Mouse (Mus musculus) embryonic facial prominence, embryonic 14.5 days (tissue): Measurements from ENCODE around the gene Nacc1. TPM values are rescaled to one million over a fixed set of nuclear protein-coding genes. Genes with fewer than 3 reads are reported as not detected.
A peak's percentile ranks its signal among the peaks of the same experiment; 100 is the strongest.

ENCODE experiments used
- ATAC-seq: fragments of 200-750 bp; cut with Nextera tagmentation; 2 replicates; pipeline ENCODE4 v1.8.0; 2017; ENCODE audit warnings: low read depth, moderate number of reproducible peaks, moderate TSS enrichment
- DNase-seq: peaks from one replicate; pipeline ENCODE4 v3.0.0-alpha.2; 2015; ENCODE audit warnings: low spot score
- H3K27ac ChIP-seq: fragments of 300-500 bp; sonication (generic); replicated peaks from 2 replicates; pipeline ENCODE4 v1.5.1; 2014; ENCODE audit warnings: low read depth, mild to moderate bottlenecking, low read length, moderate library complexity
- H3K27me3 ChIP-seq: fragments of 300-500 bp; sonication (generic); replicated peaks from 2 replicates; pipeline ENCODE4 v1.6.1; 2014; ENCODE audit warnings: low read length; ENCODE audit not compliant: control insufficient read depth, insufficient read depth
- H3K36me3 ChIP-seq: fragments of 300-500 bp; sonication (generic); 2 replicates; pipeline ENCODE4 v1.6.1; 2014; ENCODE audit warnings: low read length, mixed read lengths; ENCODE audit not compliant: control insufficient read depth, insufficient read depth
- H3K4me1 ChIP-seq: fragments of 300-500 bp; sonication (generic); 2 replicates; pipeline ENCODE4 v1.6.1; 2014; ENCODE audit warnings: antibody characterized with exemption, low read length; ENCODE audit not compliant: control insufficient read depth, insufficient read depth
- H3K4me2 ChIP-seq: fragments of 300-500 bp; sonication (generic); 2 replicates; pipeline ENCODE4 v1.6.1; 2014; ENCODE audit warnings: low read depth, mild to moderate bottlenecking, low read length, moderate library complexity, mixed read lengths
- H3K4me3 ChIP-seq: fragments of 300-500 bp; sonication (generic); 2 replicates; pipeline ENCODE4 v1.5.1; 2014; ENCODE audit warnings: low read depth, mild to moderate bottlenecking, low read length
- H3K9ac ChIP-seq: fragments of 300-500 bp; sonication (generic); 2 replicates; pipeline ENCODE4 v1.6.1; 2014; ENCODE audit warnings: low read depth, mild to moderate bottlenecking, low read length, moderate library complexity, mixed read lengths
- H3K9me3 ChIP-seq: fragments of 300-500 bp; sonication (generic); 2 replicates; pipeline ENCODE4 v1.6.1; 2016; ENCODE audit warnings: low read length; ENCODE audit not compliant: control insufficient read depth
- WGBS: fragments of 180-500 bp; shearing (Covaris S2); extraction: QIAGEN DNeasy Blood & Tissue Kit; methylation state at CpG from one replicate; pipeline ENCODE4 v1.1.7; 2014; 5-methylcytosine and 5-hydroxymethylcytosine counted together
- polyA plus RNA-seq: library from polyadenylated mRNA; unstranded; fragments of >200 nt; fragmentation: Nextera tagmentation; extraction: Ambion mirVana; gene quantifications from 2 replicates; pipeline ENCODE4 v1.2.1, GENCODE M21; 2014

The Nacc1 gene
- polyA plus RNA-seq, 1 experiment from 2014 or later: 19.7 TPM

- H3K27me3 ChIP-seq: no peaks in the 10 kb centered on the region
- no peak overlapping the region for H3K4me2 ChIP-seq
- peaks cover 31% of the 10 kb centered on the region for H3K36me3 ChIP-seq
- H3K9ac ChIP-seq: no peak overlapping the region
- WGBS: 76% methylated on average over 1 of the region's 1 CpGs
- no peaks in the 10 kb centered on the region for H3K9me3 ChIP-seq
- DNase-seq (no peak), ATAC-seq (no peak)
- peaks cover 8% of the 10 kb centered on the region for H3K4me1 ChIP-seq
- H3K4me3 ChIP-seq: no peak overlapping the region
- no peak overlapping the region for H3K27ac ChIP-seq
Measured at GRCm38 (mm10) chr8:84668081-84668480, 19.6 kb downstream of the Nacc1 start.

DNA sequence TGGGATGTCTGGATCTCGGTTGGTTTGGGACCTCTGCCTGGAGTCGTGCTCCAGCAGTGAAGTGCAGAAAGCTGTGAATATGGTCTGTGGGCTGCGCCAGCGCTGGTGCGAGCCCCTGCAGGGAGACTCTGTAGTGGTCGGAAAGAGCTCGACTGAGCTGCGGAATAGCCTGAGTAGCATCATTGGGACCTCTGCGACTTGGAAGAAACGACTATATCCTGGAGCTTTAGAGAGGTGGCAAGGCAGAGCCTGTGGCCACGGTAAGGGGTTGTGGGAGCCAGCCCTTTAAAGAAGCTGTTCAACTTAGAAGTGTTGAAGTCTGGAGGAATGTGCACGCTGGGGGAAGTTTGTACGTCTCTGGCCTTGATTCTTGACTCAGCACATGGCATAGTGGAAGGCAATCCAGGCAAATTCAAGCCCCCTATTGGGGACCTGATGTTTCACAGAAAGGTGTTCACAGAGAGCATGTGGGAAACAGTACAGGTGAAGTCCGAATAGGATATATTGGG is 22.2 kb downstream of the Nacc1 start:
- Histone ChIP-seq H3K4me1 (peaks cover 17% of the 10 kb centered on the region), H3K9me3 (no peaks in the 10 kb centered on the region), H3K4me2 (peak overlapping the region; percentile 88), H3K27me3 (no peaks in the 10 kb centered on the region), H3K9ac (peak overlapping the region; percentile 77), H3K36me3 (peaks cover 16% of the 10 kb centered on the region; the same call in 1 of the 2 replicates), H3K4me3 (peak overlapping the region; percentile 84), H3K27ac (peak overlapping the region; percentile 96)
- peak; percentile 51 for DNase-seq
- 2% methylated on average over 14 of the region's 14 CpGs for WGBS
- 0 out of 2 replicates have a peak, but pooled peaks have one; percentile 0 for ATAC-seq

- WGBS: under 1% methylated on average over 29 of the region's 29 CpGs
- H3K27ac ChIP-seq: peak overlapping the region; percentile 96
- ATAC-seq: peak; percentile 31; the same call in 1 of the 2 replicates
- peaks cover 10% of the 10 kb centered on the region; the same call in 1 of the 2 replicates for H3K36me3 ChIP-seq
- no peaks in the 10 kb centered on the region for H3K27me3 ChIP-seq
- peaks cover 24% of the 10 kb centered on the region for H3K4me1 ChIP-seq
- H3K4me2 ChIP-seq: peak overlapping the region; percentile 88
- no peaks in the 10 kb centered on the region for H3K9me3 ChIP-seq
- peak; percentile 91 for DNase-seq
- H3K9ac ChIP-seq: peak overlapping the region; percentile 77
- H3K4me3 ChIP-seq: peak overlapping the region; percentile 84
Measured at GRCm38 (mm10) chr8:84664566-84665384, 22.9 kb downstream of the Nacc1 start.

DNA sequence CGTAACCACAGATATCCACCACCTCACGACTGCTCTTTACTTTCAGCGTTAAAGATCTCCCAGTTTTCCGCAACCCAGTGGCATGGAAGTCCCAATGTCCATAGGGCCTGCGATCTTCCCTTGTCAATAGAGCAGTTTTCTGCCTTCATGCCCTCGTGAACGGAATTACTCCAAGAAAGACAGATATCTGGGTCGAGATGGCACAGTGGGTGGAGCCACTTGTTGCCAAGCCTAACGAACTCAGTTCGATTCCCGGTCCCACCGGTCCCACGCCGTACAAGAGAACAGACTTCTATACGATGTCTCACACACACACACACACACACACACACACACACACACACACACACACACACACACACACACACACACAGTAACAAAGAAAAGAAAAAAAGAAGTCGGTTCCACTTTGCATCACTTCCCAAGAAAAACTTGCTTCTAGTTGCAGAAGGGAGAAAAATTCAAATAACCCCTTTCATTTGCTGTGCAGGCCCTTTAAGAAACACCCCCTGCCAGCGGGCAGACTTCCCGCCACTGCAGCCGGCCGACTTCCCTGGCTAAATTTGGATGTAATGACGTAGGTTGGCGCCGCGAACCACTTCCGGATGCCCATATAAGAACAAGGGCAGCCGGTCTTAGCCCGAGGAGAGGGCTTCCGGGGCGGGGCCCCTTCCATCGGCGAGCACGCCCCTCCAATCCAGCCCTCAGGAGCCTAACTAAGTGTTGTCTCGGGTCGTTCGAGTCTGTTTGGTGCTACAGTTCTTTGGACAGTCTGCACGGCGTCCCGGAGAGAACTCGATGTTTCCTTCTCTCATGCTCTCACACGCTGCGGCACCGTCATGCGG is 24.0 kb downstream of the Nacc1 start:
- H3K27ac ChIP-seq: peak overlapping the region; percentile 96
- H3K4me1 ChIP-seq: peaks cover 27% of the 10 kb centered on the region
- peak overlapping the region; percentile 84 for H3K4me3 ChIP-seq
- ATAC-seq (peak; percentile 83), DNase-seq (peak; percentile 99)
- H3K9me3 ChIP-seq: no peaks in the 10 kb centered on the region
- H3K9ac ChIP-seq: peak overlapping the region; percentile 92
- no peaks in the 10 kb centered on the region for H3K27me3 ChIP-seq
- peak overlapping the region; percentile 88 for H3K4me2 ChIP-seq
- 0 out of 2 replicates have a peak, but pooled peaks cover 9% of the 10 kb centered on the region for H3K36me3 ChIP-seq
- 2% methylated on average over 38 of the region's 43 CpGs for WGBS

DNA sequence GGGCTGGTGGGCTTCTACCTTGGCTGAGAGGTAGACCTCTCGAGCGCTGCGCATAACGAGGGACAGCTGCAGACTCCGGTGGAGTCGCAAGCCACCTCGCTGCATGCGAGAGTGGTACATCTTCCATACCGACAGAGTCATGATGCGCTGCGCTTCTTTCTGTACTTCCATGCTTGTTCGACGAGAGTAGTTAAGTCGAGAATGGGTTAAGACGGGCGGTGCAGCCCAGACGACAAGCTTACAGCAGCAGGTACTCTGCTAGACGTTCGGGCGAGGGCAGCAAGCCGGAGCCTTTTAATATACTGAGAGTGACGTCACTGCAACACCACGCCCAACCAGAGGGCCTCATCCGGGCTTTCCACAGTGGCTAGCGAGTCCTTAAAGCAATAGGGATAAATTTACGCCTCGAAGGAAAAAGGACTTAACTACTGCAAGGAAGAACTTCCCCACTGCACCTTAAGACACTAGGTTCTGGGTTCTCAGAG is 25.0 kb downstream of the Nacc1 start, which contains the start of gene Ier2:
TSS of gene Ier2 (minus strand) at position 272 of the 485 bp plus-strand sequence.
- Histone ChIP-seq H3K36me3 (no peaks in the 10 kb centered on the region), H3K9me3 (no peaks in the 10 kb centered on the region), H3K27ac (peak within 1 kb of the TSS; percentile 96), H3K4me3 (peak within 1 kb of the TSS; percentile 84), H3K4me1 (peaks cover 32% of the 10 kb centered on the region), H3K4me2 (peak within 1 kb of the TSS; percentile 88), H3K27me3 (no peaks in the 10 kb centered on the region), H3K9ac (peak within 1 kb of the TSS; percentile 92)
- ATAC-seq (peak; percentile 83), DNase-seq (peak; percentile 99)
- WGBS: under 1% methylated on average over 27 of the region's 27 CpGs

GRCm38 (mm10) chr8:84661961-84662571 is 25.6 kb downstream of the Nacc1 start:
- H3K36me3 ChIP-seq: no peaks in the 10 kb centered on the region
- DNase-seq (peak; percentile 66), ATAC-seq (peak; percentile 15; the same call in 1 of the 2 replicates)
- peak overlapping the region; percentile 84 for H3K4me3 ChIP-seq
- H3K27ac ChIP-seq: peak overlapping the region; percentile 96
- peaks cover 38% of the 10 kb centered on the region for H3K4me1 ChIP-seq
- no peaks in the 10 kb centered on the region for H3K27me3 ChIP-seq
- peak overlapping the region; percentile 92 for H3K9ac ChIP-seq
- WGBS: under 1% methylated on average over 37 of the region's 61 CpGs
- H3K9me3 ChIP-seq: no peaks in the 10 kb centered on the region
- H3K4me2 ChIP-seq: peak overlapping the region; percentile 88

- Histone ChIP-seq H3K27ac (peak overlapping the region; percentile 96), H3K9me3 (no peaks in the 10 kb centered on the region), H3K4me1 (peaks cover 43% of the 10 kb centered on the region), H3K36me3 (no peaks in the 10 kb centered on the region), H3K4me3 (peak overlapping the region; percentile 84), H3K9ac (peak overlapping the region; percentile 92), H3K4me2 (peak overlapping the region; percentile 88), H3K27me3 (no peaks in the 10 kb centered on the region)
- DNase-seq: peak; percentile 85
- WGBS: under 1% methylated on average over 24 of the region's 24 CpGs
- ATAC-seq: no peak
Measured at GRCm38 (mm10) chr8:84661458-84661871, 26.2 kb downstream of the Nacc1 start.
